Mouse (Mus musculus): ENCODE data around the gene Atp5mpl. TPM values are rescaled to one million over a fixed set of nuclear protein-coding genes. Genes with fewer than 3 reads are reported as not detected.
"Not testable (repeated sequence)": the region's sequence is repeated elsewhere in the genome, so short reads cannot be mapped to it uniquely, and the experiment has no call there.

Gene Atp5mpl
- polyA plus RNA-seq, 1 experiment = 386 TPM

GRCm38 (mm10) chr12:111945115-111945514, 21.7 kb downstream of the Atp5mpl start:
- Histone ChIP-seq H3K27me3 (ENCODE audit: control insufficient read depth, insufficient read depth, low read length, poor library complexity, severe bottlenecking) (no peaks in the 10 kb centered on the region), H3K4me3 (ENCODE audit: low read depth, low read length) (no peak overlapping the region), H3K4me1 (ENCODE audit: control insufficient read depth, insufficient read depth, low read length) (peaks cover 2% of the 10 kb centered on the region), H3K9me3 (replicated peaks; ENCODE audit: control insufficient read depth, insufficient read depth, low read length, poor library complexity, severe bottlenecking) (no peaks in the 10 kb centered on the region), H3K27ac (ENCODE audit: insufficient read depth, low read length) (no peak overlapping the region), H3K9ac (ENCODE audit: low read depth, poor library complexity, severe bottlenecking) (no peak overlapping the region), H3K36me3 (ENCODE audit: control insufficient read depth, insufficient read depth, low read length, poor library complexity, severe bottlenecking) (no peaks in the 10 kb centered on the region)
- no peak for TF ChIP-seq CTCF (IDR thresholded peaks at IDR 0.05; ENCODE audit: low read depth, low read length)
- no peak for TF ChIP-seq POLR2A (IDR thresholded peaks at IDR 0.05; ENCODE audit: insufficient read depth, low read length)
- TF ChIP-seq EP300 (IDR thresholded peaks at IDR 0.05; ENCODE audit: insufficient read depth, low read depth, low read length) = no peak

- H3K4me1 ChIP-seq (ENCODE audit: control insufficient read depth, insufficient read depth, low read length); H3K27ac ChIP-seq (ENCODE audit: insufficient read depth, low read length); H3K9me3 ChIP-seq (replicated peaks; ENCODE audit: control insufficient read depth, insufficient read depth, low read length, poor library complexity, severe bottlenecking); H3K27me3 ChIP-seq (ENCODE audit: control insufficient read depth, insufficient read depth, low read length, poor library complexity, severe bottlenecking); H3K9ac ChIP-seq (ENCODE audit: low read depth, poor library complexity, severe bottlenecking); H3K36me3 ChIP-seq (ENCODE audit: control insufficient read depth, insufficient read depth, low read length, poor library complexity, severe bottlenecking): not testable (repeated sequence)
- H3K4me3 ChIP-seq (ENCODE audit: low read depth, low read length) = peak overlapping the region; percentile 14; the same call in 1 of the 2 replicates
These were observed 22.5 kb downstream of the Atp5mpl start for GRCm38 (mm10) chr12:111944065-111944987.

- TF ChIP-seq EP300 (IDR thresholded peaks at IDR 0.05; ENCODE audit: insufficient read depth, low read depth, low read length) (no peak), POLR2A (IDR thresholded peaks at IDR 0.05; ENCODE audit: insufficient read depth, low read length) (no peak), CTCF (IDR thresholded peaks at IDR 0.05; ENCODE audit: low read depth, low read length) (no peak)
- Histone ChIP-seq H3K9ac (ENCODE audit: low read depth, poor library complexity, severe bottlenecking) (no peak overlapping the region), H3K9me3 (replicated peaks; ENCODE audit: control insufficient read depth, insufficient read depth, low read length, poor library complexity, severe bottlenecking) (no peaks in the 10 kb centered on the region), H3K27me3 (ENCODE audit: control insufficient read depth, insufficient read depth, low read length, poor library complexity, severe bottlenecking) (no peaks in the 10 kb centered on the region), H3K4me1 (ENCODE audit: control insufficient read depth, insufficient read depth, low read length) (peaks cover 9% of the 10 kb centered on the region), H3K36me3 (ENCODE audit: control insufficient read depth, insufficient read depth, low read length, poor library complexity, severe bottlenecking) (no peaks in the 10 kb centered on the region), H3K27ac (ENCODE audit: insufficient read depth, low read length) (no peak overlapping the region), H3K4me3 (ENCODE audit: low read depth, low read length) (peak overlapping the region; percentile 14; the same call in 1 of the 2 replicates)
These were observed 23.2 kb downstream of the Atp5mpl start for GRCm38 (mm10) chr12:111943421-111944064.

GRCm38 (mm10) chr12:111938623-111939177, 28.1 kb downstream of the Atp5mpl start:
- Histone ChIP-seq H3K27ac (ENCODE audit: insufficient read depth, low read length) (no peak overlapping the region), H3K36me3 (ENCODE audit: control insufficient read depth, insufficient read depth, low read length, poor library complexity, severe bottlenecking) (no peaks in the 10 kb centered on the region), H3K4me1 (ENCODE audit: control insufficient read depth, insufficient read depth, low read length) (peaks cover 18% of the 10 kb centered on the region), H3K4me3 (ENCODE audit: low read depth, low read length) (no peak overlapping the region), H3K9ac (ENCODE audit: low read depth, poor library complexity, severe bottlenecking) (no peak overlapping the region), H3K27me3 (ENCODE audit: control insufficient read depth, insufficient read depth, low read length, poor library complexity, severe bottlenecking) (no peaks in the 10 kb centered on the region), H3K9me3 (replicated peaks; ENCODE audit: control insufficient read depth, insufficient read depth, low read length, poor library complexity, severe bottlenecking) (no peaks in the 10 kb centered on the region)
- TF ChIP-seq CTCF (IDR thresholded peaks at IDR 0.05; ENCODE audit: low read depth, low read length) = no peak
- no peak for TF ChIP-seq POLR2A (IDR thresholded peaks at IDR 0.05; ENCODE audit: insufficient read depth, low read length)
- no peak for TF ChIP-seq EP300 (IDR thresholded peaks at IDR 0.05; ENCODE audit: insufficient read depth, low read depth, low read length)

- TF ChIP-seq EP300 (IDR thresholded peaks at IDR 0.05; ENCODE audit: insufficient read depth, low read depth, low read length) (peak; percentile 74; the same call in 1 of the 2 replicates), CTCF (IDR thresholded peaks at IDR 0.05; ENCODE audit: low read depth, low read length) (no peak)
- Histone ChIP-seq H3K36me3 (ENCODE audit: control insufficient read depth, insufficient read depth, low read length, poor library complexity, severe bottlenecking) (no peaks in the 10 kb centered on the region), H3K4me3 (ENCODE audit: low read depth, low read length) (peak overlapping the region; percentile 15), H3K9ac (ENCODE audit: low read depth, poor library complexity, severe bottlenecking) (0 out of 2 replicates have a peak overlapping the region, but pooled peaks have one; percentile 4), H3K27me3 (ENCODE audit: control insufficient read depth, insufficient read depth, low read length, poor library complexity, severe bottlenecking) (no peaks in the 10 kb centered on the region), H3K27ac (ENCODE audit: insufficient read depth, low read length) (no peak overlapping the region), H3K9me3 (replicated peaks; ENCODE audit: control insufficient read depth, insufficient read depth, low read length, poor library complexity, severe bottlenecking) (no peaks in the 10 kb centered on the region), H3K4me1 (ENCODE audit: control insufficient read depth, insufficient read depth, low read length) (peaks cover 17% of the 10 kb centered on the region)
These were observed 29.8 kb downstream of the Atp5mpl start for GRCm38 (mm10) chr12:111936706-111937550.
